Mouse (Mus musculus) embryonic facial prominence, embryonic 14.5 days (tissue): ENCODE measurements around the gene Fgfr1op. TPM values are rescaled to one million over a fixed set of nuclear protein-coding genes. Genes with fewer than 3 reads are reported as not detected.

Source experiments
- ATAC-seq: fragments of 200-750 bp; cut with Nextera tagmentation; 2 replicates; pipeline ENCODE4 v1.8.0; 2017; ENCODE audit warnings: low read depth, moderate number of reproducible peaks, moderate TSS enrichment
- DNase-seq: peaks from one replicate; pipeline ENCODE4 v3.0.0-alpha.2; 2015; ENCODE audit warnings: low spot score
- H3K27ac ChIP-seq: fragments of 300-500 bp; sonication (generic); replicated peaks from 2 replicates; pipeline ENCODE4 v1.5.1; 2014; ENCODE audit warnings: low read depth, mild to moderate bottlenecking, low read length, moderate library complexity
- H3K27me3 ChIP-seq: fragments of 300-500 bp; sonication (generic); replicated peaks from 2 replicates; pipeline ENCODE4 v1.6.1; 2014; ENCODE audit warnings: low read length; ENCODE audit not compliant: control insufficient read depth, insufficient read depth
- H3K36me3 ChIP-seq: fragments of 300-500 bp; sonication (generic); 2 replicates; pipeline ENCODE4 v1.6.1; 2014; ENCODE audit warnings: low read length, mixed read lengths; ENCODE audit not compliant: control insufficient read depth, insufficient read depth
- H3K4me1 ChIP-seq: fragments of 300-500 bp; sonication (generic); 2 replicates; pipeline ENCODE4 v1.6.1; 2014; ENCODE audit warnings: antibody characterized with exemption, low read length; ENCODE audit not compliant: control insufficient read depth, insufficient read depth
- H3K4me2 ChIP-seq: fragments of 300-500 bp; sonication (generic); 2 replicates; pipeline ENCODE4 v1.6.1; 2014; ENCODE audit warnings: low read depth, mild to moderate bottlenecking, low read length, moderate library complexity, mixed read lengths
- H3K4me3 ChIP-seq: fragments of 300-500 bp; sonication (generic); 2 replicates; pipeline ENCODE4 v1.5.1; 2014; ENCODE audit warnings: low read depth, mild to moderate bottlenecking, low read length
- H3K9ac ChIP-seq: fragments of 300-500 bp; sonication (generic); 2 replicates; pipeline ENCODE4 v1.6.1; 2014; ENCODE audit warnings: low read depth, mild to moderate bottlenecking, low read length, moderate library complexity, mixed read lengths
- H3K9me3 ChIP-seq: fragments of 300-500 bp; sonication (generic); 2 replicates; pipeline ENCODE4 v1.6.1; 2016; ENCODE audit warnings: low read length; ENCODE audit not compliant: control insufficient read depth
- WGBS: fragments of 180-500 bp; shearing (Covaris S2); extraction: QIAGEN DNeasy Blood & Tissue Kit; methylation state at CpG from one replicate; pipeline ENCODE4 v1.1.7; 2014; 5-methylcytosine and 5-hydroxymethylcytosine counted together
- polyA plus RNA-seq: library from polyadenylated mRNA; unstranded; fragments of >200 nt; fragmentation: Nextera tagmentation; extraction: Ambion mirVana; gene quantifications from 2 replicates; pipeline ENCODE4 v1.2.1, GENCODE M21; 2014

The Fgfr1op gene
- polyA plus RNA-seq, 1 experiment from 2014 or later = 32.3 TPM

DNA sequence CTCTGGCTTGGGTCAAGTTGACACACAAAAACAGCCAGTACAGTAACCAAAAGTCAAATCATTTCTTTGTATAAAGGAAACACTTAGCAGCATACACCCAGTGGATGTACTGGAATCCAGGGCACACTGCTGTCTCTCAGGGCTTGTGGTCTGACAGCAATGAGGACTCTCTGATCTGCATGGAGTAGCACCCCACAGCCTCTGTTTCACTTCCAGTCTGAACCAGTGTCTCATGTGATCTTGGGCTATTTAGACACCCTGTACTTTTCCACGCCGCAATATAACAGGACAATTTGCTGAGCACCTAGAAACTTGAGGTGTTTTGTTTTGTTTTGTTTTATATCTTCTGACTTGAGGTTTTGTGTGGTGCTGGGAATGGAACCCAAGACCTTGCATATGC, 59.9 kb downstream of the Fgfr1op start:
- Histone ChIP-seq H3K36me3 (no peaks in the 10 kb centered on the region), H3K4me2 (no peak overlapping the region), H3K9me3 (no peaks in the 10 kb centered on the region), H3K27ac (no peak overlapping the region), H3K9ac (no peak overlapping the region), H3K27me3 (no peaks in the 10 kb centered on the region), H3K4me1 (no peaks in the 10 kb centered on the region), H3K4me3 (no peak overlapping the region)
- DNase-seq = no peak
- WGBS = 98% methylated on average over 2 of the region's 2 CpGs
- no peak for ATAC-seq

DNA sequence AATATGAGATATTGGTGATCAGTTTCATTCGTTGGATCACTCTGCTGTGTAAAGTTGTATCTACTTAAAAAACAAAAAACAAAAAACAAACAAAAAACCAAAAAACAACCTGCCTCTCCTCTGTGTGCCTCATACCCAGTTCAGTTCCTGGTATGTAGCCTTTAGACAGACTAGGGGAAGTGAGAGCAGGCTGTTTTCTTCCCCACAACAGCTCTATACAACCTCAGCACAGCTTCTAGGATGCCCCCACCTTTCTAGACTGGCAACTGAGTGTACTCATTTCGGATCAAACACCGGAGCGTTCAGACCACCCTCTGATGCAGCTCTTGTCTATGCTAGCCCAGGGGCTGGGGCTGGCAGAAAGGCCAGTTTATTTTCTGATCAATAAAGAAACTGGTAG, 60.4 kb downstream of the Fgfr1op start:
- no peaks in the 10 kb centered on the region for H3K36me3 ChIP-seq
- H3K27ac ChIP-seq = no peak overlapping the region
- H3K27me3 ChIP-seq = no peaks in the 10 kb centered on the region
- no peaks in the 10 kb centered on the region for H3K9me3 ChIP-seq
- 73% methylated on average over 4 of the region's 4 CpGs for WGBS
- no peak overlapping the region for H3K9ac ChIP-seq
- no peak overlapping the region for H3K4me2 ChIP-seq
- no peaks in the 10 kb centered on the region for H3K4me1 ChIP-seq
- DNase-seq (no peak), ATAC-seq (no peak)
- H3K4me3 ChIP-seq = no peak overlapping the region

DNA sequence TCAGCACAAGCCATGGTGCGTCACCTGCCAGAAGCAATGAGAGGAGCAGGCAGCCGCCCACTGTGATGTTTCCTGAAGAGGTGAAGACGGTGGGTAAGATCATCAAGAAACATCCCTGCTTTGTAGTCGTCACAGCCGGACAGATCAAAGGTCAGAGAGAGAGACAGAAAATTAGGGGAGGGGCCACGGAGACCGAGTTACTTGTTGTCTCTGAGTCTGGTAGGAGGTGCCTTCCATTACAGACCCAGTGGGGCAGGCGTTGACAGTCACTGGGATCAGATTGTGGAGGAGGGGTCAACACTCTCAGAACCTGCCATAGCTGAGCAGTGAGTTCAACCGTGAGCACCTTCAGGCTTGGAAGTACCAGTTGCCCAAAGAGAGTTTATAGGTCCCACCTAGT, 63.3 kb downstream of the Fgfr1op start:
- Histone ChIP-seq H3K9ac (no peak overlapping the region), H3K27ac (no peak overlapping the region), H3K4me2 (no peak overlapping the region), H3K27me3 (no peaks in the 10 kb centered on the region), H3K4me1 (no peaks in the 10 kb centered on the region), H3K9me3 (peaks cover 2% of the 10 kb centered on the region; the same call in 1 of the 2 replicates), H3K4me3 (no peak overlapping the region), H3K36me3 (no peaks in the 10 kb centered on the region)
- ATAC-seq = no peak
- 44% methylated on average over 9 of the region's 9 CpGs for WGBS
- DNase-seq = no peak

DNA sequence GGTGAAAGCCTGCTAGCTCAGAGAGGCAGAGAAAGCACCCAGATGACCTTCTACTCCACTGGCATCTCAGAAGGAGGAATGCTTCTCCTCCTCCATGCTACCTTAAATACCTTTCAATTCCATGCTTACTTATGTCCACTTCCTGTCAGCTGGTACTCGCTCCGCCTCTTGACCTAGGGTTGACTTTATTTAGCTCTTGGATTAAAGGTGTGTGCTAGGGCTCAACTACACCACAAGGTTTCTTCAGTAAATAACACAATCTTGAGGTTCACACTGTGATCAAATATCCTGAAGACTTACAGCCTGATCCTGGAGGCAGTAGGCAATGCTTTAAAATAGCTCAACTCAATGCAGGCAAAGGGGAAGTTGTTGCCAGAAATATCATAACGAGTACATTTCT, 64.3 kb downstream of the Fgfr1op start:
- H3K9me3 ChIP-seq = peaks cover 2% of the 10 kb centered on the region; the same call in 1 of the 2 replicates
- H3K36me3 ChIP-seq = no peaks in the 10 kb centered on the region
- no peaks in the 10 kb centered on the region for H3K4me1 ChIP-seq
- H3K4me2 ChIP-seq = no peak overlapping the region
- no peaks in the 10 kb centered on the region for H3K27me3 ChIP-seq
- WGBS = 90% methylated on average over 3 of the region's 3 CpGs
- no peak overlapping the region for H3K27ac ChIP-seq
- ATAC-seq (no peak), DNase-seq (no peak)
- H3K9ac ChIP-seq = no peak overlapping the region
- H3K4me3 ChIP-seq = no peak overlapping the region

DNA sequence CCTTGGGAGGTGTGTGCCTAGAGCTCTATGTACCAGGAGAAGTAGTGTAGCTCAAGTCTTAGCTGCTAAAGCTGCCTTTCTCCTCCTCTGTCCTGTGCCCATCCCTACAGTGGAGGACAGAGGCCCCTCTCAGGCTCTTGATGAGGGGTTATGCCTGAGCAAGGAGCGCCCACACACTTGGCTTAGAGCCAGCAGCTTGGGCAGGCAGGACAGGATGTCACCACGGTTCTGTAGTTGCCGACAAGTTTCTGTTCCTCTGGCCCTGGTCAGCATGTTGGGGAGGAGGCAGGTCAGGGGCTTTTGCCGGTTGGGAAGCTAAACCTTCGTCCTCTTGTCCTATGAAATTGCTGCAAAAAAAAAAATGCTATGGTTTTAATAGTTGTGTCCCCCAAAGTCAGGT, 66.8 kb downstream of the Fgfr1op start:
- Histone ChIP-seq H3K9me3 (peaks cover 2% of the 10 kb centered on the region; the same call in 1 of the 2 replicates), H3K27ac (no peak overlapping the region), H3K9ac (no peak overlapping the region), H3K4me1 (no peaks in the 10 kb centered on the region), H3K36me3 (no peaks in the 10 kb centered on the region), H3K27me3 (no peaks in the 10 kb centered on the region), H3K4me2 (no peak overlapping the region), H3K4me3 (no peak overlapping the region)
- 76% methylated on average over 5 of the region's 5 CpGs for WGBS
- DNase-seq = peak; percentile 41
- peak; percentile 33; the same call in 1 of the 2 replicates for ATAC-seq

DNA sequence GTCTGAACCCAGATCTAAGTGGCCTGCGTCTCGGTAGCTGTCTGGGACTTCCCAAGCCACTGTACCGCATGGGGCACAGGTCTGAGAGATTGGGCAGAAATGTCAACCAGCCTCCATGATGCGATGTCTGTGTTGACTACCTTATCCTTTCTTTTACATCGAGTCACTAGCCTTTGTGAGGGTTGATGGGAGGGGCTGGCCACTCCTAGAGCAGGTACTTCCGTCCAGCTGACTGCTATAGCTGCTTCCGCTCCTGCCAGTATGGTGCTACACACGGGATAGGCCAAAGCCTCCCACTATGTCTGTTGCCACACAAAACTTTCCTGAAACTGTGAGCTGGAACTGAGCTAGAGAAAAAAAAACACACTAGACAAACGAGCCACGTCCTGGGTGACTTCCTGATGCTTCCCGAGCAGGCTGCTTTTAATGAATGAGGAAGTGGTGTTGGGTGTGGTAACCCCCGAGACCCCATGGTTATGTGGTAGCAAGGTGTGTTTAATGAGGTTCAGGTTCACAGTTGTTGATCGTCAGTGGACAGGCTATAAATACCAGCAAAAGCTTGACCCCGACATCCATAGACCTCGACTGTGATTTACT, 68.4 kb downstream of the Fgfr1op start:
- Histone ChIP-seq H3K27me3 (no peaks in the 10 kb centered on the region), H3K4me3 (no peak overlapping the region), H3K27ac (no peak overlapping the region), H3K9me3 (peaks cover 2% of the 10 kb centered on the region; the same call in 1 of the 2 replicates), H3K4me1 (no peaks in the 10 kb centered on the region), H3K4me2 (no peak overlapping the region), H3K9ac (no peak overlapping the region), H3K36me3 (no peaks in the 10 kb centered on the region)
- DNase-seq (no peak), ATAC-seq (no peak)
- 74% methylated on average over 15 of the region's 15 CpGs for WGBS

DNA sequence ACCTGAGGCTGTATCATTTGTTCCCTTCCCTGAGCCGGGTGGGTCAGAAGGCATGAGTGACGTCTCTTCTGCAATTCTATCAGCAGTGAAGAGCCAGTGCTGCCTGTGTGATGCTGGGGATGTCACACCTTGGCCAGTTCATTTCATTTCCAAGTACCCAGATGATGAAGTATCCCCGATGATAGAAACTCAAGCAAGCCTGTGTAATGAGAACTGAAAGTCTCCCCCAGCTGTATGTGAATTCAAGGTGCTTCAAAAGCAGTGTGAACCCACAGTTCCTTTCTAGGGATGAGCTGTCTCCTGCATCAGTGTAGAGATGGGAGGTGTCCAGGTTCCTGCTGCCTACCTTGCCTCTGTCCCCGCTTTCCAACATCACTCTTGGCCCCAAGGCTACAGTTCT, 69.2 kb downstream of the Fgfr1op start:
- no peak overlapping the region for H3K9ac ChIP-seq
- no peak overlapping the region for H3K4me2 ChIP-seq
- no peak overlapping the region for H3K27ac ChIP-seq
- H3K9me3 ChIP-seq = peaks cover 2% of the 10 kb centered on the region; the same call in 1 of the 2 replicates
- H3K27me3 ChIP-seq = no peaks in the 10 kb centered on the region
- H3K4me1 ChIP-seq = no peaks in the 10 kb centered on the region
- ATAC-seq (no peak), DNase-seq (no peak)
- no peaks in the 10 kb centered on the region for H3K36me3 ChIP-seq
- 75% methylated on average over 4 of the region's 4 CpGs for WGBS
- H3K4me3 ChIP-seq = no peak overlapping the region

DNA sequence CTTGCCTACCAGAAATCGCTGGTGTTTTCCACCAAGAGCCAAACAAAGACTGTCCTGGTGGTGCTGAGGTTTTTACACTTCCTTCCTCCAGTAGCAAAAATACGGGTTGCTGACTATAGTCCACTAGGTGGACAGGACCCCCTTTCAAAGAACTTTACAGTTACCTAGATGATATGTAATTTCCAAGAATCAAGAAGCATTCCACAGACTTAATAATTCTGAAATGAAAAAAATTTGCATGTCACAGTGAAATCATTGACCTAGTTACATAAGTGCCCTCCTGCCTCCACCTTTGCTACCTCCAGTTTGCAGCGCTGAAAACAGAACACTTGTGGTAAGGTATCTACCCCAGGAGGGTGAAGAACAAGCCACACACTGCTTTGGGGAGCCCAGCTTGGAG, 70.4 kb downstream of the Fgfr1op start, which contains the start of gene Ccr6:
Gene Ccr6, plus strand, starts transcription at position 301 of the 400 bp plus-strand sequence.
- Histone ChIP-seq H3K4me1 (no peaks in the 10 kb centered on the region), H3K9me3 (peaks cover 2% of the 10 kb centered on the region; the same call in 1 of the 2 replicates), H3K36me3 (no peaks in the 10 kb centered on the region), H3K27me3 (no peaks in the 10 kb centered on the region), H3K4me3 (no peak within 1 kb of the TSS), H3K4me2 (no peak within 1 kb of the TSS), H3K27ac (no peak within 1 kb of the TSS), H3K9ac (no peak within 1 kb of the TSS)
- ATAC-seq (no peak), DNase-seq (no peak)
- 73% methylated on average over 3 of the region's 3 CpGs for WGBS

DNA sequence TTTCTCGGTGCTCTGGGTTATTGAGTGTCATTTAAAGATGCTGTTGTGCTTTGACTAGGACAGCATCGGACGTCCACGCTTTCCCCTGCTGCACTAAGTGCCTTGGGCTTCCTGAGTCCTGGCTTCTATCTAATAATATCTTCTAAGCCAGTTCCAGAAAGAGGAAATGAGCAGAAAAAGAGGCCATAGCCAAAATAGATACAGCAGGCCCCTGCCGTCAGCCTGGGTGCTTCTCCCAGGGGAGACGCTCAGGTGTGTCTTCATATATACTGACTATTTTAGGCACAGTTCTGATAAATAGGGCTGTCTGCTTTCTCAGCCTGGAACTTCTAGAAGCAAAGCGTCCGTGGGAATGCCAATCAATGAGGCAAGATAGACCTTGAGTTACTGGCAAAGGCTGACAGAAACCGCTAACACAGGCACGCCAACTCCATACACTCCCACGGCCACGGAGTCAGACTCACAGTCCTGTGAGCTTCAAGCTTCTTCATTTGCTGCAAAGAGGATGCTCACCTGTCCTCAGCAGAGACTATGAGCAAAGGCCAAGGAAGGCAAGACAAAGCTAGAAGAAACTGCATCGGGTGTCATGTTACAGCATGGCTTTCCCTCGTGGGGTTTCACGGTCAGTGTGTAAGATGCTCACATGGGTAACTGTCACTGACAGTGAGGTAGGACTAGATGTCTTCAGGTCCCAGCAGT, 72.9 kb downstream of the Fgfr1op start:
- DNase-seq (no peak), ATAC-seq (no peak)
- no peak overlapping the region for H3K4me3 ChIP-seq
- no peaks in the 10 kb centered on the region for H3K27me3 ChIP-seq
- H3K27ac ChIP-seq = no peak overlapping the region
- WGBS = 76% methylated on average over 15 of the region's 15 CpGs
- no peak overlapping the region for H3K9ac ChIP-seq
- H3K4me2 ChIP-seq = no peak overlapping the region
- H3K4me1 ChIP-seq = no peaks in the 10 kb centered on the region
- H3K9me3 ChIP-seq = no peaks in the 10 kb centered on the region
- H3K36me3 ChIP-seq = no peaks in the 10 kb centered on the region
